Mouse (Mus musculus): ENCODE results near the gene Hmgcl.

DNA sequence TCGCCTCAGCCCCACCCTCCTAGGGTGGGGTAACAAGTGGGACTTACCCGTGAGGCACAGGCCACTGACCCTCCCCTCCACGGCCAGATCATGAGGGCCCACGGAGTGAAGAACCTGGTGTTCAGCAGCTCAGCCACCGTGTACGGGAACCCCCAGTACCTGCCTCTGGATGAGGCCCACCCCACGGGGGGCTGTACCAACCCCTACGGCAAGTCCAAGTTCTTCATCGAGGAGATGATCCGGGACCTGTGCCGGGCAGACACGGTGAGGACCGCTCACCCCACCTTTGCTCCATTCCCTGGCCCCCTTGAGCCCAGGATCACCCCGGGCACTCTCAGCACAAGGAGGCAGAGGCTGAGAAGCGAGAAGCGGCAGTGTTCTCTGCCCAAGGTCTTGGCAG is 20.0 kb downstream of the Hmgcl start:
- TF ChIP-seq CTCF (IDR thresholded peaks at IDR 0.05; ENCODE audit: borderline replicate concordance, control insufficient read depth, extremely low read depth, insufficient read depth, low read length, poor library complexity) (no peak), POLR2A (IDR thresholded peaks at IDR 0.05; ENCODE audit: control insufficient read depth, extremely low read depth, insufficient read depth, low read length, poor library complexity) (no peak)
